Comparison of ENCODE assay signal across 10 mouse cellular contexts in genomic region chr10:122990606-122991005, GRCm38 (mm10).
DNase-seq lines count a peak whose midpoint lies in the region; ATAC-seq and TF ChIP-seq lines count a peak whose summit lies in the region.
"Had no signal": no experiment of that assay in that cellular context is flagged by ENCODE, and none has a peak within 500 bp of the region (broad histone marks: within the 10 kb centered on the region; RNA-seq: fewer than 3 reads in every experiment).

No protein-coding gene starts in this region.

- no peak overlapping the region for H3ac ChIP-seq in myocyte (ENCODE audit: control insufficient read depth, insufficient read length)

- no peaks in the 10 kb centered on the region for H3K79me2 ChIP-seq in myocyte (ENCODE audit: control insufficient read depth, insufficient read depth)

- H3K9me3 ChIP-seq in forebrain, embryonic 15.5 days, result no peaks in the 10 kb centered on the region
- H3K9me3 ChIP-seq in forebrain, embryonic 12.5 days, result no peaks in the 10 kb centered on the region
- no peaks in the 10 kb centered on the region for H3K9me3 ChIP-seq in lung, embryonic 15.5 days

- H3K36me3 ChIP-seq in forebrain, embryonic 15.5 days, result peaks cover 18% of the 10 kb centered on the region
- H3K36me3 ChIP-seq in forebrain, embryonic 12.5 days (replicated peaks), result peaks cover 17% of the 10 kb centered on the region
- H3K36me3 ChIP-seq in lung, embryonic 15.5 days, result peaks cover 11% of the 10 kb centered on the region
- peaks cover 16% of the 10 kb centered on the region for H3K36me3 ChIP-seq in myocyte (ENCODE audit: control insufficient read depth, insufficient read depth)

- peaks cover 27% of the 10 kb centered on the region for H3K4me1 ChIP-seq in forebrain, embryonic 15.5 days
- peaks cover 11% of the 10 kb centered on the region for H3K4me1 ChIP-seq in forebrain, embryonic 12.5 days
- H3K4me1 ChIP-seq in lung, embryonic 15.5 days, result peaks cover 25% of the 10 kb centered on the region
- H3K4me1 ChIP-seq in bone marrow macrophage, adult 2 months (ENCODE audit: control insufficient read depth, insufficient read depth, low read length), result peaks cover 41% of the 10 kb centered on the region

- no peak for ATAC-seq in forebrain, embryonic 15.5 days (replicated peaks)
- ATAC-seq in forebrain, embryonic 12.5 days (ENCODE audit: low FRiP score), result no peak
- ATAC-seq in lung, embryonic 15.5 days (ENCODE audit: borderline replicate concordance, extremely low read depth, low FRiP score, low TSS enrichment), result no peak
- ATAC-seq: activated CD4-positive, CD25-positive, alpha-beta regulatory T cell, adult 4 months had no signal

- H3K9ac ChIP-seq in forebrain, embryonic 15.5 days (replicated peaks), result no peak overlapping the region
- H3K9ac ChIP-seq in forebrain, embryonic 12.5 days, result no peak overlapping the region
- no peak overlapping the region for H3K9ac ChIP-seq in lung, embryonic 15.5 days

- H3K4me3 ChIP-seq in forebrain, embryonic 15.5 days, result no peak overlapping the region
- no peak overlapping the region for H3K4me3 ChIP-seq in forebrain, embryonic 12.5 days (replicated peaks)
- no peak overlapping the region for H3K4me3 ChIP-seq in lung, embryonic 15.5 days
- no peak overlapping the region for H3K4me3 ChIP-seq in bone marrow macrophage, adult 2 months (ENCODE audit: insufficient read depth, low read length)
- H3K4me3 ChIP-seq in myocyte, result no peak overlapping the region

- WGBS in forebrain, embryonic 15.5 days, result 91% methylated on average over 6 of the region's 6 CpGs
- 97% methylated on average over 6 of the region's 6 CpGs for whole genome bisulfite sequencing in forebrain, embryonic 12.5 days
- 87% methylated on average over 6 of the region's 6 CpGs for WGBS in lung, embryonic 15.5 days

- no peak for TF ChIP-seq POLR2A in bone marrow macrophage, adult 2 months (IDR thresholded peaks at IDR 0.05; ENCODE audit: borderline replicate concordance, low read depth, low read length)
- TF ChIP-seq POLR2A in myocyte (IDR thresholded peaks at IDR 0.05; ENCODE audit: insufficient read length, low read depth), result no peak

- DNase-seq in lung, postnatal 4 days, result no peak
- DNase-seq in kidney, adult 9 months, result no peak
- DNase-seq in frontal cortex, postnatal 36 days (ENCODE audit: low spot score in 2 of 2), result no peak
- DNase-seq: kidney, postnatal 14 days had no signal

- no peak overlapping the region for H3K4me2 ChIP-seq in forebrain, embryonic 15.5 days (replicated peaks)
- H3K4me2 ChIP-seq in forebrain, embryonic 12.5 days, result no peak overlapping the region
- no peak overlapping the region for H3K4me2 ChIP-seq in lung, embryonic 15.5 days
- peak overlapping the region; percentile 32 for H3K4me2 ChIP-seq in myocyte (ENCODE audit: low read depth)

- TF ChIP-seq CTCF in bone marrow macrophage, adult 2 months (IDR thresholded peaks at IDR 0.05; ENCODE audit: low read depth, low read length), result 0 out of 2 replicates have a peak, but pooled peaks have one; percentile 24

- H3K27ac ChIP-seq in forebrain, embryonic 15.5 days (replicated peaks), result peak overlapping the region; percentile 59
- H3K27ac ChIP-seq in forebrain, embryonic 12.5 days, result no peak overlapping the region
- H3K27ac ChIP-seq in lung, embryonic 15.5 days, result peak overlapping the region; percentile 72
- H3K27ac ChIP-seq in bone marrow macrophage, adult 2 months (ENCODE audit: insufficient read depth, low read depth, low read length), result peak overlapping the region; percentile 75

- no peaks in the 10 kb centered on the region for H3K27me3 ChIP-seq in forebrain, embryonic 15.5 days
- H3K27me3 ChIP-seq in forebrain, embryonic 12.5 days, result no peaks in the 10 kb centered on the region
- H3K27me3 ChIP-seq in lung, embryonic 15.5 days, result no peaks in the 10 kb centered on the region
- H3K27me3 ChIP-seq in myocyte (ENCODE audit: control insufficient read depth, insufficient read depth, insufficient read length), result no peaks in the 10 kb centered on the region

TF ChIP-seq in myocyte, 11 proteins besides CTCF, POLR2A, EP300 and RAD21:
- TF ChIP-seq CEBPB (IDR thresholded peaks at IDR 0.05; ENCODE audit: insufficient read depth, poor library complexity, severe bottlenecking), result no peak
- TF ChIP-seq MYOG (IDR thresholded peaks at IDR 0.05; ENCODE audit: control insufficient read depth in 1 of 3, insufficient read depth in 1 of 3, insufficient read length in 2 of 3, low read depth in 2 of 3), result no peak
- no peak for TF ChIP-seq MAX (IDR thresholded peaks at IDR 0.05; ENCODE audit: low read depth)
- no peak for TF ChIP-seq REST (IDR thresholded peaks at IDR 0.05; ENCODE audit: insufficient read depth, insufficient read length)
- TF ChIP-seq E2F4 (IDR thresholded peaks at IDR 0.05; ENCODE audit: insufficient read depth), result no peak
- TF ChIP-seq USF1 (IDR thresholded peaks at IDR 0.05; ENCODE audit: low read depth), result no peak
- no peak for TF ChIP-seq TCF3 (IDR thresholded peaks at IDR 0.05; ENCODE audit: insufficient read length, low read depth)
- TF ChIP-seq MYOD1 (IDR thresholded peaks at IDR 0.05; ENCODE audit: control insufficient read depth in 1 of 3, insufficient read length in 2 of 3, low read depth in 2 of 3), result no peak
- TF ChIP-seq POLR2AphosphoS2 (IDR thresholded peaks at IDR 0.05; ENCODE audit: insufficient read length, low read depth), result no peak
- no peak for TF ChIP-seq TCF12 (IDR thresholded peaks at IDR 0.05; ENCODE audit: insufficient read depth, poor library complexity, severe bottlenecking)
- no peak for TF ChIP-seq SRF (IDR thresholded peaks at IDR 0.05; ENCODE audit: control insufficient read depth, insufficient read length, low read depth)
